Comparison of ENCODE assay signal across 8 mouse cellular contexts in genomic region chr10:127310523-127311475, GRCm38 (mm10). TPM values are rescaled to one million over a fixed set of nuclear protein-coding genes. Genes with fewer than 3 reads are reported as not detected.
A peak's percentile ranks its signal among the peaks of the same experiment; 100 is the strongest.
DNase-seq lines count a peak whose midpoint lies in the region; ATAC-seq lines count a peak whose summit lies in the region.

No protein-coding gene starts in this region.

- intact Hi-C loops in heart, postnatal 36 days (cut with DNase I), result loop anchor here (1.0 kb wide), 1 partner anchor 19 kb away; no protein-coding TSS in a partner anchor
- intact Hi-C loops in left cerebral cortex, postnatal 25 days (cut with DNase I), result loop anchor here (2.0 kb wide), 2 partner anchors 20 to 44 kb away; partner anchors contain the start of gene Dctn2

- no peak for DNase-seq in heart, postnatal 36 days
- peak; percentile 75 for DNase-seq in Muller cell, postnatal 12 days (ENCODE audit: inconsistent ontology term)
- DNase-seq in ovary, postnatal 36 days (ENCODE audit: low spot score), result no peak
- DNase-seq in left cerebral cortex, postnatal 25 days (ENCODE audit: low spot score in 2 of 2), result no peak

- peaks cover 34% of the 10 kb centered on the region for H3K36me3 ChIP-seq in heart, embryonic 15.5 days
- H3K36me3 ChIP-seq in forebrain, embryonic 12.5 days (replicated peaks), result peaks cover 39% of the 10 kb centered on the region
- peaks cover 41% of the 10 kb centered on the region for H3K36me3 ChIP-seq in limb, embryonic 15.5 days
- H3K36me3 ChIP-seq in neural tube, embryonic 15.5 days, result peaks cover 34% of the 10 kb centered on the region

- H3K9me3 ChIP-seq in heart, embryonic 15.5 days (replicated peaks), result no peaks in the 10 kb centered on the region
- no peaks in the 10 kb centered on the region for H3K9me3 ChIP-seq in forebrain, embryonic 12.5 days
- no peaks in the 10 kb centered on the region for H3K9me3 ChIP-seq in limb, embryonic 15.5 days
- no peaks in the 10 kb centered on the region for H3K9me3 ChIP-seq in neural tube, embryonic 15.5 days (replicated peaks)

- H3K27me3 ChIP-seq in heart, embryonic 15.5 days, result no peaks in the 10 kb centered on the region
- H3K27me3 ChIP-seq in forebrain, embryonic 12.5 days, result no peaks in the 10 kb centered on the region
- H3K27me3 ChIP-seq in limb, embryonic 15.5 days, result no peaks in the 10 kb centered on the region
- no peaks in the 10 kb centered on the region for H3K27me3 ChIP-seq in neural tube, embryonic 15.5 days (replicated peaks)

- peak overlapping the region; percentile 79 for H3K4me2 ChIP-seq in heart, embryonic 15.5 days
- peak overlapping the region; percentile 71 for H3K4me2 ChIP-seq in forebrain, embryonic 12.5 days
- H3K4me2 ChIP-seq in limb, embryonic 15.5 days, result peak overlapping the region; percentile 65
- H3K4me2 ChIP-seq in neural tube, embryonic 15.5 days, result peak overlapping the region; percentile 71

- peak overlapping the region; percentile 82 for H3K27ac ChIP-seq in heart, embryonic 15.5 days
- peak overlapping the region; percentile 57; the same call in 1 of the 2 replicates for H3K27ac ChIP-seq in forebrain, embryonic 12.5 days
- H3K27ac ChIP-seq in limb, embryonic 15.5 days, result peak overlapping the region; percentile 84
- peak overlapping the region; percentile 86 for H3K27ac ChIP-seq in neural tube, embryonic 15.5 days (replicated peaks)

- peaks cover 19% of the 10 kb centered on the region for H3K4me1 ChIP-seq in heart, embryonic 15.5 days (replicated peaks)
- peaks cover 12% of the 10 kb centered on the region for H3K4me1 ChIP-seq in forebrain, embryonic 12.5 days
- H3K4me1 ChIP-seq in limb, embryonic 15.5 days, result peaks cover 12% of the 10 kb centered on the region
- peaks cover 18% of the 10 kb centered on the region for H3K4me1 ChIP-seq in neural tube, embryonic 15.5 days

- H3K4me3 ChIP-seq in heart, embryonic 15.5 days, result peak overlapping the region; percentile 92
- peak overlapping the region; percentile 79 for H3K4me3 ChIP-seq in forebrain, embryonic 12.5 days (replicated peaks)
- H3K4me3 ChIP-seq in limb, embryonic 15.5 days, result peak overlapping the region; percentile 81
- peak overlapping the region; percentile 82 for H3K4me3 ChIP-seq in neural tube, embryonic 15.5 days (replicated peaks)

- 32% methylated on average over 23 of the region's 23 CpGs for WGBS in heart, embryonic 15.5 days
- WGBS in forebrain, embryonic 12.5 days, result 39% methylated on average over 23 of the region's 23 CpGs
- WGBS in limb, embryonic 15.5 days, result 35% methylated on average over 23 of the region's 23 CpGs
- whole genome bisulfite sequencing in neural tube, embryonic 15.5 days, result 38% methylated on average over 23 of the region's 23 CpGs

- ATAC-seq in heart, embryonic 15.5 days (replicated peaks; ENCODE audit: insufficient number of reproducible peaks, insufficient read depth, low FRiP score, low read depth), result no peak
- ATAC-seq in forebrain, embryonic 12.5 days (ENCODE audit: low FRiP score), result peak; percentile 52
- ATAC-seq in limb, embryonic 15.5 days (ENCODE audit: insufficient number of reproducible peaks, low FRiP score, low TSS enrichment, low read depth), result peak; percentile 49
- ATAC-seq in neural tube, embryonic 15.5 days (ENCODE audit: low FRiP score), result peak; percentile 19

- H3K9ac ChIP-seq in heart, embryonic 15.5 days, result peak overlapping the region; percentile 92
- H3K9ac ChIP-seq in forebrain, embryonic 12.5 days, result peak overlapping the region; percentile 86
- H3K9ac ChIP-seq in limb, embryonic 15.5 days, result peak overlapping the region; percentile 80
- H3K9ac ChIP-seq in neural tube, embryonic 15.5 days (replicated peaks), result peak overlapping the region; percentile 93

RNA-seq across cellular contexts. Expression of gene Mars, which starts 0.8 kb away (rescaled TPM):
- 75.4 and 78.4 TPM in 2 replicates for polyA plus RNA-seq in heart, embryonic 15.5 days (2015; fragmentation: Nextera tagmentation; extraction: Ambion mirVana)
- 10 to 100 TPM; 41.0 to 46.4 TPM for total RNA-seq in heart, postnatal 36 days (2021)
- 177 and 183 TPM in 2 replicates for polyA plus RNA-seq in forebrain, embryonic 12.5 days (2016; fragmentation: Nextera tagmentation; extraction: Ambion mirVana)
- 105 and 111 TPM in 2 replicates for polyA plus RNA-seq in limb, embryonic 15.5 days (2015; fragmentation: Nextera tagmentation; extraction: Ambion mirVana)
- 108 and 115 TPM in 2 replicates for polyA plus RNA-seq in neural tube, embryonic 15.5 days (2015; fragmentation: Nextera tagmentation; extraction: Ambion mirVana)
- total RNA-seq in left cerebral cortex, postnatal 25 days (2021), result 10 to 100 TPM; 56.0 to 57.1 TPM

RNA-seq across cellular contexts. Expression of gene Arhgap9, which starts 11.0 kb away (rescaled TPM):
- 2.0 and 11.0 TPM in 2 replicates for polyA plus RNA-seq in heart, embryonic 15.5 days (2015; fragmentation: Nextera tagmentation; extraction: Ambion mirVana)
- total RNA-seq in heart, postnatal 36 days (2021), result 1 to 10 TPM; 3.1 to 3.6 TPM
- polyA plus RNA-seq in forebrain, embryonic 12.5 days (2016; fragmentation: Nextera tagmentation; extraction: Ambion mirVana), result 0.64 and 1.3 TPM in 2 replicates
- polyA plus RNA-seq in limb, embryonic 15.5 days (2015; fragmentation: Nextera tagmentation; extraction: Ambion mirVana), result 5.1 and 5.4 TPM in 2 replicates
- 0.88 and 13.1 TPM in 2 replicates for polyA plus RNA-seq in neural tube, embryonic 15.5 days (2015; fragmentation: Nextera tagmentation; extraction: Ambion mirVana)
- total RNA-seq in left cerebral cortex, postnatal 25 days (2021), result 1 to 10 TPM in 1 of 2 experiments, under 1 TPM in 1; 0.99 to 1.1 TPM

RNA-seq across cellular contexts. Expression of gene Mbd6, which starts 22.0 kb away (rescaled TPM):
- polyA plus RNA-seq in heart, embryonic 15.5 days (2015; fragmentation: Nextera tagmentation; extraction: Ambion mirVana), result 10.6 and 15.7 TPM in 2 replicates
- total RNA-seq in heart, postnatal 36 days (2021), result 10 to 100 TPM; 22.0 to 24.2 TPM
- polyA plus RNA-seq in forebrain, embryonic 12.5 days (2016; fragmentation: Nextera tagmentation; extraction: Ambion mirVana), result 18.4 and 21.2 TPM in 2 replicates
- 14.1 and 16.2 TPM in 2 replicates for polyA plus RNA-seq in limb, embryonic 15.5 days (2015; fragmentation: Nextera tagmentation; extraction: Ambion mirVana)
- polyA plus RNA-seq in neural tube, embryonic 15.5 days (2015; fragmentation: Nextera tagmentation; extraction: Ambion mirVana), result 16.4 and 18.3 TPM in 2 replicates
- 10 to 100 TPM; 32.2 to 38.9 TPM for total RNA-seq in left cerebral cortex, postnatal 25 days (2021)

RNA-seq across cellular contexts. Expression of gene Gli1, which starts 31.0 kb away (rescaled TPM):
- polyA plus RNA-seq in heart, embryonic 15.5 days (2015; fragmentation: Nextera tagmentation; extraction: Ambion mirVana), result 0.58 and 1.5 TPM in 2 replicates
- total RNA-seq in heart, postnatal 36 days (2021), result 1 to 10 TPM; 1.0 to 2.6 TPM
- polyA plus RNA-seq in forebrain, embryonic 12.5 days (2016; fragmentation: Nextera tagmentation; extraction: Ambion mirVana), result 3.2 and 3.6 TPM in 2 replicates
- polyA plus RNA-seq in limb, embryonic 15.5 days (2015; fragmentation: Nextera tagmentation; extraction: Ambion mirVana), result 13.4 and 13.7 TPM in 2 replicates
- 1.8 and 2.7 TPM in 2 replicates for polyA plus RNA-seq in neural tube, embryonic 15.5 days (2015; fragmentation: Nextera tagmentation; extraction: Ambion mirVana)
- total RNA-seq in left cerebral cortex, postnatal 25 days (2021), result 1 to 10 TPM; 2.2 to 2.3 TPM

RNA-seq across cellular contexts. Expression of gene Inhbe, which starts 43.4 kb away (rescaled TPM):
- polyA plus RNA-seq in heart, embryonic 15.5 days (2015; fragmentation: Nextera tagmentation; extraction: Ambion mirVana), result 0.03 TPM in 1 of 2 replicates, not detected in the other
- total RNA-seq in heart, postnatal 36 days (2021), result not detected
- polyA plus RNA-seq in forebrain, embryonic 12.5 days (2016; fragmentation: Nextera tagmentation; extraction: Ambion mirVana), result 0.06 TPM in 1 of 2 replicates, not detected in the other
- 0.03 TPM in 1 of 2 replicates, not detected in the other for polyA plus RNA-seq in limb, embryonic 15.5 days (2015; fragmentation: Nextera tagmentation; extraction: Ambion mirVana)
- 0.03 TPM in 1 of 2 replicates, not detected in the other for polyA plus RNA-seq in neural tube, embryonic 15.5 days (2015; fragmentation: Nextera tagmentation; extraction: Ambion mirVana)
- under 1 TPM; 0.11 to 0.18 TPM for total RNA-seq in left cerebral cortex, postnatal 25 days (2021)
